Mouse (Mus musculus) ES-E14 (cell line): ENCODE results near the gene Hist1h2br.

ENCODE experiments used
- CHD2 ChIP-seq: IDR thresholded peaks from 2 replicates; pipeline ENCODE4 v1.6.1; 2014; ENCODE audit warnings: mild to moderate bottlenecking, low read depth, low read length, inconsistent platforms
- HCFC1 ChIP-seq: IDR thresholded peaks from 2 replicates; pipeline ENCODE4 v1.6.1; 2012; ENCODE audit warnings: low read length, inconsistent platforms, borderline replicate concordance; ENCODE audit not compliant: insufficient read depth
- MAFK ChIP-seq: IDR thresholded peaks from 2 replicates; pipeline ENCODE4 v1.6.1; 2014; ENCODE audit warnings: mild to moderate bottlenecking, low read depth, low read length, inconsistent platforms; ENCODE audit not compliant: insufficient read depth
- ZC3H11A ChIP-seq: IDR thresholded peaks from 2 replicates; pipeline ENCODE4 v1.6.1; 2012; ENCODE audit warnings: low read depth, mild to moderate bottlenecking, inconsistent platforms, low read length, borderline replicate concordance
- ZNF384 ChIP-seq: IDR thresholded peaks from 2 replicates; pipeline ENCODE4 v1.6.1; 2012; ENCODE audit warnings: low read depth, low read length, inconsistent platforms

GRCm38 (mm10) chr13:21852215-21852945 lies 18.8 kb downstream of the Hist1h2br start:
- TF ChIP-seq ZC3H11A: no peak
- no peak for TF ChIP-seq MAFK
- no peak for TF ChIP-seq CHD2
- TF ChIP-seq ZNF384: no peak
- no peak for TF ChIP-seq HCFC1
